Mouse (Mus musculus): ENCODE results near the gene Uvrag.
"Not testable (repeated sequence)": the region's sequence is repeated elsewhere in the genome, so short reads cannot be mapped to it uniquely, and the experiment has no call there.

Uvrag gene

DNA sequence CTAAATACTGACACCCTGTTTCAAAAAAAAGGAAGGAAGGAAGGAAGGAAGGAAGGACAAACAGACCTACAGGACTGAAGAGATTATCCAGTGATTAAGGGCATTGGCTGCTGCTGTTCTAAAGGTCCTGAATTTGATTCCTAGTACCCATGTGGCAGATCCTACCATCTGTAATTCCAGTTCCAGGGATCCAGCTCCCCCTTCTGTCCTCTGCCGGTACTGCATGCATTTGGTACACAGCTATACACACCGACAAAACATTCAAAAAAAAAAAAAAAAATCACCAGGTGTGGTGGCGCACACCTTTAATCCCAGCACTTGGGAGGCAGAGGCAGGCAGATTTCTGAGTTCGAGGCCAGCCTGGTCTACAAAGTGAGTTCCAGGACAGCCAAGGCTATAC is 45.8 kb downstream of the Uvrag start:
- DNase-seq, result peak; percentile 42 to 81

DNA sequence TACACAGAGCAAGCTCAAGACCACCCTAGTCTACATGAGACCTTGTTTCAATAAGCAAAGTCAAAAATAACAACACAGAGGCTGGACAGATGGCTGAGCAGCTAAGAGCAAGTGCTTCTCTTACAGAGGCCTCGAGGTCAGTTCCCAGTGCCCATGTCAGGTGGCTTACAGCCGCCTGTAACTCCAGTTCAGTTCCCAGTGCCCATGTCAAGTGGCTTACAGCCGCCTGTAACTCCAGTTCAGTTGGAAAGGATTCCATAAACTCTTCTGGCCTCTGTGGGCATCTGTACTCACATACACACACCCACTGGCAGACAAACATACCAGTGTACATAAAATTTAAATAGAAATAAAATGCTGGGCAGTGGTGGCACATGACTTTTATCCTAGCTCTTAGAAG is 46.6 kb downstream of the Uvrag start:
- DNase-seq, result no peak

DNA sequence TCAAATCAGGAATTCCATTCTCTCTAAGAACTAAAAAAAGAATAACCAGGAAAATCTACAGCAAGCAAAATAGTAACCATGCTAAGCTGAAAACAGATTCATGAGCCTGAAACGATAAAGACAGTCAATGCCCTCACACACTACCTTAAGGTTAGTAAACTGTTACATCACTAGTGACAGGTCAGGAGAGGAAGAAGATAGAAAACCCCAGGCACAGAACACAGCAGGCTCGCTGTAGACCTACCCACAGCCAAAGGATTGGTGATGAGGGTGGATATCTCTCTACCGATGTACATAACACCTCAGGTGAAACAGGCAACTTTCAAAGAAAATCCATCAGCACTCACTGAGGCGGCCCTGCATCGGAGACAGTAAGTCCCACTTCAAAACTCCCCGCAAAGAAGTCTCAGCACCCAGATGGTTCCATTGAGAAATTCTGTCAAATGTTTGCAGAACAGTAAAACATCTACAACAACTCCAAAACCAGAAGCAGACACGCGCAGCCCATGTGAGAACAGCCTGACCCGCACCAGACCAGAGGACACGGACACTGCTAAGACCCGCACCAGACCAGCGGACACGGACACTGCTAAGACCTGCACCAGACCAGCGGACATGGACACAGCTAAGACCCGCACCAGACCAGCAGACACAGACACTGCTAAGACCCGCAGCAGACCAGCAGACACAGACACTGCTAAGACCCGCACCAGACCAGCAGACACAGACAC is 48.9 kb downstream of the Uvrag start:
- no peak for DNase-seq

DNA sequence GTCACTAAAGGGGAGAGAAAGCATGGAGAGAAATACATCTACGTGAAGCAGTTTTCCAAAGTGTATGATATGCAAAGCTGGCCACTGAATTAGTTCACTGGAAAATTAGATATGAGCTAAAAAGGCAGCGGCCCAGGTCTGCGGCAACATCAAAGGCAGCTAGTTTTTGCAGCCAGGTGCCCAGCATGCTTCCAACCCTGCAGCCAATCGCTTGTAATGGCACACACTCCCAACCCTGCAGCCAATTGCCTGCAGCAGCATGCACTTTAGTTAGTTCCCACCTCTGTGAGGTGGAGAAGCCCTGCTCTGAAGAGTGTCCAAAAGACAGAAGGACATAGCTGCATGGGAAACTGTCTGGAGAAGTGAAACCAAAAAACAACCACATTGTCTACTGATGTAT is 51.2 kb downstream of the Uvrag start:
- DNase-seq, result no peak

- DNase-seq, result no peak
Observed at GRCm38 (mm10) chr7:99088576-99089346, 52.2 kb downstream of the Uvrag start.

GRCm38 (mm10) chr7:99087581-99087980 is 53.4 kb downstream of the Uvrag start:
- no peak for DNase-seq

DNA sequence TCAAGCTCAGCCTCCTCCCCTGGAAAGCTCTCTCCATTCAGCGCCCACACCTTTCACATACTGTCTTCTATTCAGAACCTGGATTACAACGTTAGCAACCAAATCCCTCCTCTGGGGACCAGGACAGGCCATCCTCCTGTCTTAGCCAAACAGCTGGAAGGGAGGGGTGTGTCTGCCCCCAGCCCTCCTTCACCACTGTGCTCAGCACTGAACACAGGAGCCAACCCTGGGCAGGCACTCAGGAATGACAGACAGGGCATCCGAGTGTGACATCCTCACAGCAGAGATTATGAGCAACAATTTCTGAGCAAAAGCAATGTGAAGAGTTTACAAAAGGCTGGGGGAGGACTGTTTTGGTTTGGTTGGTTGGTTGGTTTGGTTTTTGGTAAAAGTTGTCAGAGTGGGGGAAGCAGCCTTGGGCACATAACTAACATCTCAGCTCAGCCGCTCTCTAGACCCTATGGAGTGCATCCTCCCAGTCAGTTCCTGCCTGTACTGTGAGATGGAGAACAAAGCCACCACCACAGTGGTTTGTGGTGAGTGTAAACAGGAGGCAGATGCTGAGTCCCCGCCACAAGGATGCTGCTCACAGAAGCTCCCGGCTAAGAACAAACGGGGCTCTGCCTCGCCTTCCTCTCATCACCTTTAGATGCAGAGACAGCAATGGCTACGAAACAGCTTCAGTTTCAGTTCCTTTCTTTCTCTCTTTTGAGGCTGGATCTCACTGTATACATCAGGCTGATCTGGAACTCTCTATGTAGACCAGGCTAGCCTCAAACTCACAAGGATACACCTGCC is 54.1 kb downstream of the Uvrag start:
- DNase-seq, result no peak

- peak in 1 of 2 experiments; percentile 33 for DNase-seq
Observed at GRCm38 (mm10) chr7:99085249-99085648, 55.7 kb downstream of the Uvrag start.

DNA sequence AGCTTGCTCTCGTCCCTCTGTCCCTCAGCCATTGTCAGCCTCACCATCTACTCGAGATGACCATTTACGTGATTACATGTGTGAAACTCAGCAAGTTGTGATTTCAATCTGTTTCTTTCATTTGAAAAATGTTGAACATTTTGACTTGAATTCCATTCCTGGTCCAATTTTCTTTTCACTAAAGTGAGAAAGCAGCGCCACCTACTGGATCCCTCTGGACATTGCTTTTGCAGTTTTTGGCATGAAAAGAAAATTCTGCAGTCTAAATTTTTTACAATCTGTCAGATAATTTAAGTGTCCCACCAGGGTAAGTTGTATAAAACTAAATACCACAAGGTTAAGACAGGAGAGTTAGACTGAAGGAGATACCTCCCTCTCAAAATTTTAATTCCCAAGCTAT is 61.4 kb downstream of the Uvrag start:
- DNase-seq, result peak; percentile 28 to 82

DNA sequence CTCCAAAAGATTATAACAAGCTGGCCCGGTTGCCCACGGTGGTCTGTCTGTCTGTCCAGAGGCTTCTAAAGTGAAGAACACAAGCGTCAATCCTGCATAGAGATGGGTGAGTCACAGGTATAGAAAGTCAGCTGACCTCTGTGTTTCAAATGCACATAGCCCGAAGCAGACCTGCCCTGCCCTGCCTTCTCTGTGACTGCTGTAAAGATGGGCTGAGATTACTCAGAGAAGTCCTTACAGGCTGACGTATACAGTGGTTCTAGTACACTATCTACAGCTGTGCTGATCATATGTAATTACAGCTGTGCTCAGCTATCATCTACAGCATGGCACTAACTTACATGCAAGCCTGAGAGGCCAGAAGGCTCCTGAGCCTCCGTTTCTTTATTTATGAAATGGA is 62.1 kb downstream of the Uvrag start:
- DNase-seq, result no peak

DNA sequence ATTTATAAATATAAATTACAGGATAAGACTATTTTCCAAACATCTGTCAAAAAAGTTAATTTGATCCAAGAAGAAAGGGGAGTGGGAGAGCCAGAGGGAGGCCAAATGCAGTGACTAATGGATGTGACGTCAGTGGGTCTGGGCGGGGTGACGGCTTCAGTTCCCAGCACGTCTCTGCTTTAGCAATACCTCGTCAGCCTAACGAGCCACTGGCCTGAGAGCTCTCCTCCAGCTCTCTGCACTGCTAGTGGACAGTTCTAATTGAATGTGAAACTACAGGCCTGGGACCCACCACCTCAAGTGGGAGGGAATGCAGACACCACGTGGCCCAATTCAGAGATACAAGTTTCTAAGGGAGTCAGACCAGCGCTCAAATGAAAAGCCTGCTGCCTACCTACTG is 63.7 kb downstream of the Uvrag start:
- DNase-seq, result no peak

DNA sequence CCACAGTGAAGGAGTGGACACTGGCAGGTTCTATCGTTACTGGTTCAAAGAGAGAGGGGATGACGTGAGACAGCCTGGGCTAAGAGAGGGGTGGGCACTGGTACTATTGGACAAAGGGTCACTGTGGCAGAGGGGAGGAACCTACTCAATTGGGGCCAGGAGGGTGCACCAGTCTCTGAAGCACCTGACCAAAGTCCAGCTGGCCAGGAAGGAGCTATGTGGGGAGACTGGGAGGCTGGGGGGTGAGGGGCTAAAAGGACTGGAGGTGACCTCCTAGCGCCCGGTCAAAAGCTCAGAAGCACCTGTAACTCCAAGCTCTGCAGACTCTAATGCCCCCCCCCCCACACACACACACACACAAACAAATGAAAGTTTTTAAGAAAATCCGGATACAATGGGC is 65.8 kb downstream of the Uvrag start:
- peak; percentile 59 to 67 for DNase-seq

DNA sequence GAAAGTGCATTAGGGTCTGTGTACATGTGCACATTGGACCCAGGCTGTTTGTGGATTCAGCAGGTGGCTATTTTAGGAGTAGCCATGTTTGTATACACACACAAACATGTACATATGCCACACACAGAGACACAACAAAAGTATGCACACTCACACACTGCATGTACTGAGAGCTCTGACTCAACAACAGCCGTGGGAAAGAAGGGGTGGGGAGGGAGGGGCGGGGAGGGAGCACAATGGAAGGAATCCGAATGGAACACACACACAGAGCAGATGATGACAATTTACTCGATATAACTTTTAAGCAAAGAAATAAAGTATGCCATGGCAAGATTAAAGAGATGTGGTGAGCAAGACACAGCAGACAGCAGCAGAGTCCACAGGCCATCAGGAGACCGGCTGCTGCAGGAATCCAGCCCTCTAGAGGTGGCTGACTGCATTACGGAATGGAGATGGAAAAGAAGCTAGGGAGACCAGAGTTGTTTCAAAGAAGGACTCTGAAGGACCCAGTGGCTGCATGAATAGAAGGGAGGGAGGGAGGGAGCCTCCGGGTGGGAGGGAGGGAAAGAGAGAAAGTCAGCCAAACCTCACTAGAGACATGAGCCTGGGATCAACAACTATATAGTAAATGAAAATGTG is 67.1 kb downstream of the Uvrag start:
- DNase-seq, result peak; percentile 26 to 68

DNA sequence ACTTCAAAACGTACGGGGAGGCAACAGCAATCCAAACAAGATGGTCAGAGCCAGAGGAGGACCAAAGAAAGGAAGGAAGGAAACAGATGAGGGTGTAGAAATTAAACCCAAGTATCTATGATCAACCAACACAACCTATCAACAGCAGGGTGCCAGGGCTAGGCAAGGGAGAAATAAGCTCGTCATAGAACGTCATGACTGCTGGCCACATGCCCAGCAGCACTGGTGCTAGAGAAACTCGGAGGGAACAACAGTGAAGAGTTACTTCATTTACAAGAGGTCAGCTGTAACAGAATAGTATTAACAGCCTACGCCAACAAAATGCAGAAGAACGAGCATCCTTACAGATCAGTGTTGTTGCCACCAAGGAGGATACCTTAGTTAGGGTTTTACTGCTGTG is 73.2 kb downstream of the Uvrag start:
- peak; percentile 25 to 55 for DNase-seq

GRCm38 (mm10) chr7:99065920-99066319 is 75.0 kb downstream of the Uvrag start:
- DNase-seq, result no peak

DNA sequence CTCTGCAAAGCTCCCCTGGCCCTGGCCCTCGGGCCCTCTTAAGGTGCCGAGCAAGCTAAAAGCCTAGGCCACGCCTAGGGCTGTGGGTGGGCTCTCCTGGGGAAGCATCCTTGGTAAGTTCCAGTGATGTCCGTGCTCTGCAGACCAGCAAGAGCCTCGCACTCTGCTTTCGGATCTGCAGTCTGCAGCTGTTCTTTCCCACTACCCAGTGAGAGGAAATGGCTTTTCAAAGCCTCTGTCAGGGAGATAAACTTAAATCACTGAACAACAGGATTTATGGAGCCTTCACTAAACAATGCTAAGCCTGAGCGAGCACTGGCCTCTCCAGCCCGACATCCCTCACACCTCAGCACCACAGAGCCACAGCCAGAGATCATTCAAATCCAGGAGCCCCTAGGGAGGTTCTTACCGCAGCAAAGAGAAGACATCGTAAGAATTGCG is 75.5 kb downstream of the Uvrag start:
- peak in 1 of 2 experiments; percentile 43 for DNase-seq

DNA sequence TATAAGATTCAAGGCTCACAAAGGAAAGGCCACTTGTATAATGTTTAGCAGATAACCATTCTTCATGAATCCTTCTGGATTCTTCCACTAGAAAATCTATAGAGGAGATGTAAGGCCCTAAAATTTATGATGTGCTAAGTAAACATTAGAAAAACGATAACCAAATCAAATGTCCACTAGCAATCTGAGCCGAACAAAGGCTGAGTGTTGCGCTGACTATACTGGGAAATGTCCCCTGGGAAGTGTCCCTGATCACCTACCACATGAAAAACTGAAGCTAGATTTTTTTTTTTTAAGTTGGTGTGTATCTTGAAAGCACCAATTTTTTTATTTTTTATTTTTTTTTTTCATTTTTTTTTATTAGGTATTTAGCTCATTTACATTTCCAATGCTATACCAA is 76.1 kb downstream of the Uvrag start:
- no peak for DNase-seq

DNA sequence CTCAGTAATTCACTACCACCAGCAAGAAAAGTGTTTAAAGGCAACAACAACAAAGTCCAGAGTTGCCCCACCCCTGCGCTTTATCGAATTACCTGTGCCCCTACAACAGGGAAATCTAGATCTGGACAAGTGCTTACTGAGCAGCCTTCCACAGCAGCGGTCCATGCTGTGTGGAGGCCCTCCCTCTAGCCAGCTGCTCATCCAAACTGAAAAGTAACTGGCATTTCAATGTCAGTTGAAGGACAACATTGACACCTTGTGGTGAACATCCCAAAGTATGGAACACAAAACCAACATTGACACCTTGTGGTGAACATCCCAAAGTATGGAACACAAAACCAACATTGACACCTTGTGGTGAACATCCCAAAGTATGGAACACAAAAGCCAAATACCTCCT is 78.7 kb downstream of the Uvrag start:
- not testable (repeated sequence) for DNase-seq

- no peak for DNase-seq
Observed at GRCm38 (mm10) chr7:99061056-99061680, 79.8 kb downstream of the Uvrag start.

- DNase-seq, result no peak
Observed at GRCm38 (mm10) chr7:99060476-99060875, 80.5 kb downstream of the Uvrag start.

DNA sequence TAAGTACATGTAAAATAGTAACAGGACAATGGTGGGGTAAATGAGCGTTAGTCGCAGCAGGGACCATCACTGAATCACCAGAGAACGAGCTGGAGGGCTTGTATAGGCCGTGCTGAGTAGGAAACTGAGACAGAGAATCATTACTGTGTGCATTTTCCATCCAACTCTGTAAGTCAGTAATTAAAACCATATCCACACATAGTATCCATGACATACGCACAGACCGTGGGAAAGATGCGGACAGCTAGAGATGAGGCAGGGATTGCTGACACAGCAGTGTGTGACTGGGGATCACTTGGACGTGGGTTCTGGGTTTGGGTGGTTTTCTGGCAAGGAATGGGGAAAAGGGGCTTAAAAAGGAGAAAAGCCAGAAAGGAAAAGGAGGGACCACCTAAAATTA is 81.0 kb downstream of the Uvrag start:
- no peak for DNase-seq

GRCm38 (mm10) chr7:99057053-99057630 is 83.8 kb downstream of the Uvrag start:
- peak in 1 of 2 experiments; percentile 23 for DNase-seq

All from kidney, postnatal 36 days (tissue).